Mouse (Mus musculus) embryonic fibroblast, embryonic 13.5 days (primary cell): ENCODE measurements around the gene Gsta1. TPM values are rescaled to one million over a fixed set of nuclear protein-coding genes. Genes with fewer than 3 reads are reported as not detected.
"Not testable (repeated sequence)": the region's sequence is repeated elsewhere in the genome, so short reads cannot be mapped to it uniquely, and the experiment has no call there.

ENCODE experiments used
- H3K27ac ChIP-seq: 2 replicates; pipeline ENCODE4 v1.5.1; 2012; ENCODE audit warnings: low read length, control low read depth, inconsistent platforms; ENCODE audit not compliant: insufficient read depth
- H3K4me1 ChIP-seq: 2 replicates; pipeline ENCODE4 v1.6.1; 2011; ENCODE audit warnings: low read length; ENCODE audit not compliant: control insufficient read depth, insufficient read depth
- H3K4me3 ChIP-seq: 2 replicates; pipeline ENCODE4 v1.5.1; 2011; ENCODE audit warnings: mild to moderate bottlenecking, control low read depth, low read length; ENCODE audit not compliant: insufficient read depth
- polyA plus RNA-seq: library from polyadenylated mRNA; stranded (reverse); fragments of >200 nt; gene quantifications from 2 replicates; pipeline ENCODE4 v1.2.4, GENCODE M21; 2011; ENCODE audit warnings: low read depth; ENCODE audit not compliant: missing spikeins, insufficient read length

The Gsta1 gene
- polyA plus RNA-seq, 1 experiment = not detected

DNA sequence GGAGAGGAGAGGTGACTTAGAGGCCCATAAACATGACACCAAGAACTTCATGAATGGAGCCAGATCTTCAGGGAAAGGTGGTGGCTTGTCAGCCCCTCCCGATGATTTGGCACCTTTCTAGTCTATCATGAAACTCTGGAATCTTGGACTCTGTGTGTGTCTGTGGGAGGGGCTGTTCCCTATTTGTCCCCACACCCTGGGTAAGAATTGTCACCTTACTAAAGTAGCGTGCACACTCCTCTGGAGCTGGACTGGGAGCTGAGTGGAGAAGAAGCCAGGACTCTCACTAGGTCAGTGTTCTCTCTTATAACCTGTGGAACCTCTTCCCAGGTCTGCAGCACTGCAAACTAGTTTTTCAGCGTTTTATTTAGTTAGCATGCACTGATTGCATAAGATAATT is 26.5 kb downstream of the Gsta1 start, which contains the start of gene Gm3776:
Gm3776 (plus strand) TSS at position 216 of the 400 bp plus-strand sequence.
- H3K27ac ChIP-seq = peak within 1 kb of the TSS; percentile 50
- H3K4me1 ChIP-seq, H3K4me3 ChIP-seq: not testable (repeated sequence)

DNA sequence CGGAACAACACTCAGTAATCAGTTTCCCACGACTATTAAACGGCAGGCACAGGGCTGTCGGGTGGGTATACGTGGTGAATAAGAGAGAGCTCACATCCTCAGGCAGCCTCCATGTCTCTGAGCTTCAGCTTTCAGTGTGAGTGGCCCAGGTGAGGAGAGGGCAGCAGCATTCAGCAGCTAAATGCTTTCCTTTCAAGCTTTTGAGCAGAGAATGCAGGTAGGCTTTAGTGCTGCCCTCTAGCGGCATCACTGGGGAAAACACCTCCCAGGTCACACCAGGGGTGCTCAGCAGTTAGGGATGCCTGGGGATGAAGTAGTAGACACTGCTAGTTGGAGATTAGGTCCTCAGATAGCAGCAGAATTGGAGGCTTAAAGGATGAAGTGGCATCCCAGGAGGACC is 29.2 kb downstream of the Gsta1 start:
- H3K27ac ChIP-seq, H3K4me3 ChIP-seq, H3K4me1 ChIP-seq: not testable (repeated sequence)

DNA sequence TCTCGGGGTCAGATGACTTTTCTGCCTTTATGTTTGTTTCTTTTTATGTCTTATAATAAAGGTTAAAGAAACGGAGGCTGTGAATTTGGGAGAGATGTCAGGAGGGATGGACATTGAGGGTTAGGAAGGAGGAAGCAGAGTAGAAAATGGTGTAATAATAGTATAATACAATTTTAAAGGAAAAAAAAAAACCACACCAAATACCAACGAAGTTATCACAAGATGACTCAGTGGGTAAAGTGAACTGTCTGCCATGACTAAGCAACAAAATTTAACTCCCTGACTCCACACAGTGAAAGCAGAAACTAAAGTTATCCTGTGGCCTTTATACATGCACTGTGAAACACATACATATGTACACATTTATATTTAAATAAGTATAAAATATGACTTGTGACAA is 40.5 kb downstream of the Gsta1 start:
- H3K27ac ChIP-seq = peak overlapping the region; percentile 76
- not testable (repeated sequence) for H3K4me1 ChIP-seq, H3K4me3 ChIP-seq

DNA sequence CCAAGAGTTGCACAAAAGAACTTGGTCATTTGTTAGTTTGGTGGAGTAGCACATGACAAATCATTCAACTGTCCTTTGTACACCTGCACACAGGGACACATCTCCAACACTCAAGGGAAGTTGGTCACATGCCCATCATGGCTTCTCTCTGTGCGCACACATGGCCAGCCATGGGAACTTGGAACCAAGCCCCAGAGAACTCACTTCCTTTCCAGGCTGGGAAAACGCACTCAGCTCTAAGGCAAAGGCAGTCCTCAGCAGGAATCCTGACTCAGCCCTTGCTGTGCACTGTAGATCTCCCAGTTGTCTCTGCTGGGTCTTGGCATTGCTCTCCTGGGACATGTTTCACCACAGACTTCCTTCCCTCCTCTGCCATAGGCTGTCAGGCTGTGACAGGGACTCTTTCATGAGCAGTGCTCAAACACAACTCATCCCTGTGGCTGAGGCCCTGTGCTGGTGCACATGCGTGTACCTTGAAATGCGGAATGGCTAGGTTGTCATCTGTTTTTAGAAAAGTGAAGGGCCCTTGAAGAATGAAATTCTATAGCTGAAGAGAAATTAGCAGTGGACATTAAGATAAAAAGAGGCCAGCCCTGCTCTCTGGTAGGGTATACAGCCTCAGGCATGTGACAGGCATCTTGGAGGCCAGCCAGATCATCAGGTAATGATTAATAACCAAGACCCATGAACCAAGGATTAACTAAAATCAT is 51.7 kb downstream of the Gsta1 start:
- H3K27ac ChIP-seq, H3K4me1 ChIP-seq, H3K4me3 ChIP-seq: not testable (repeated sequence)

DNA sequence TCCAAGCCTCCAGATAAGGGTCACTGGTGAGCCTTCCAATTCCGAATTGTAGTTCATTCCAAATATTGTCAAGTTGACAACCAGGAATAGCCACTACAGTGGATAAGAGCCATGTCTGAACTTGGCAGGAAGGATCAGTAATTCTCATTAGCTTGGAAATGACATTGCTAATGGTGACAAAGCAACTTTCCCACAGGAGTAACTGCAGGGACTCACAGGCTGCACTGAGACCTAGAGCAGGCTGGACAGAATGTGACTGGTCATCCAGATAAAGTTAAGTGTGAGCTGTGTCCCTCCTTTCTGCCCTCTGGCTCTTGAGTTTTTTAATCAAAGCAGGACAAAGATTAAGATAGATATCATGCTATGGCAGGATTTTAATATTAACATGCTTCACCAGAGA is 58.6 kb downstream of the Gsta1 start:
- H3K27ac ChIP-seq, H3K4me1 ChIP-seq, H3K4me3 ChIP-seq: not testable (repeated sequence)

DNA sequence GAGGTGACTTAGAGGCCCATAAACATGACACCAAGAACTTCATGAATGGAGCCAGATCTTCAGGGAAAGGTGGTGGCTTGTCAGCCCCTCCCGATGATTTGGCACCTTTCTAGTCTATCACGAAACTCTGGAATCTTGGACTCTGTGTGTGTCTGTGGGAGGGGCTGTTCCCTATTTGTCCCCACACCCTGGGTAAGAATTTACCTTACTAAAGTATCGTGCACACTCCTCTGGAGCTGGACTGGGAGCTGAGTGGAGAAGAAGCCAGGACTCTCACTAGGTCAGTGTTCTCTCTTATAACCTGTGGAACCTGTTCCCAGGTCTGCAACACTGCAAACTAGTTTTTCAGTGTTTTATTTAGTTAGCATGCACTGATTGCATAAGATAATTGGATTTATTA is 59.3 kb downstream of the Gsta1 start, which contains the start of gene Gm10639:
Gm10639 (plus strand) TSS at position 201 of the 400 bp plus-strand sequence.
- not testable (repeated sequence) for H3K4me1 ChIP-seq, H3K4me3 ChIP-seq, H3K27ac ChIP-seq

Other genes with a start within 250 kb of the Gsta1 start
- gene Gcm1, start 178.7 kb upstream of the Gsta1 start, polyA plus RNA-seq = not detected in 2 replicates
- 22.2 and 23.0 TPM in 2 replicates for gene Fbxo9, start 121.6 kb upstream of the Gsta1 start, polyA plus RNA-seq
- 23.6 and 34.0 TPM in 2 replicates for gene Ick, start 121.5 kb upstream of the Gsta1 start, polyA plus RNA-seq
- gene Gsta4, start 47.9 kb upstream of the Gsta1 start, polyA plus RNA-seq = 17.4 and 36.2 TPM in 2 replicates
- 0.57 TPM in 1 of 2 replicates, not detected in the other for gene Gm3776, start 26.5 kb downstream of the Gsta1 start, polyA plus RNA-seq
- gene Gm10639, start 59.3 kb downstream of the Gsta1 start, polyA plus RNA-seq = not detected in 2 replicates
- not detected in 2 replicates for gene Omt2a, start 84.1 kb downstream of the Gsta1 start, polyA plus RNA-seq
- gene Omt2b, start 96.9 kb downstream of the Gsta1 start, polyA plus RNA-seq = not detected in 2 replicates
- gene Gsta2, start 125.1 kb downstream of the Gsta1 start, polyA plus RNA-seq = not detected in 2 replicates
- gene Dppa5a, start 137.5 kb downstream of the Gsta1 start, polyA plus RNA-seq = not detected in 2 replicates
- gene Ooep, start 148.1 kb downstream of the Gsta1 start, polyA plus RNA-seq = 0.47 TPM in 1 of 2 replicates, not detected in the other
- gene Ddx43, start 165.1 kb downstream of the Gsta1 start, polyA plus RNA-seq = 0.45 and 0.47 TPM in 2 replicates
- 5.1 and 5.8 TPM in 2 replicates for gene Cgas, start 212.6 kb downstream of the Gsta1 start, polyA plus RNA-seq
- gene Mto1, start 217.6 kb downstream of the Gsta1 start, polyA plus RNA-seq = 14.5 and 15.4 TPM in 2 replicates
- not detected in 2 replicates for gene Gm17324, start 218.1 kb downstream of the Gsta1 start, polyA plus RNA-seq